Mouse (Mus musculus): Measurements from ENCODE around the gene Slc35c2.

Gene Slc35c2

GRCm38 (mm10) chr2:165273589-165273988 is 14.1 kb downstream of the Slc35c2 start:
- no peak for DNase-seq

- no peak for DNase-seq
These were observed 16.3 kb downstream of the Slc35c2 start for GRCm38 (mm10) chr2:165271326-165271725.

- peak; percentile 8 for DNase-seq
These were observed 16.8 kb downstream of the Slc35c2 start for GRCm38 (mm10) chr2:165270858-165271257.

GRCm38 (mm10) chr2:165266739-165267138 is 20.9 kb downstream of the Slc35c2 start:
- DNase-seq: no peak

GRCm38 (mm10) chr2:165263861-165264260 is 23.8 kb downstream of the Slc35c2 start:
- DNase-seq: no peak

GRCm38 (mm10) chr2:165262274-165262990 is 25.2 kb downstream of the Slc35c2 start:
- DNase-seq: no peak

GRCm38 (mm10) chr2:165259859-165260258 is 27.8 kb downstream of the Slc35c2 start:
- no peak for DNase-seq

- DNase-seq: no peak
These were observed 29.3 kb downstream of the Slc35c2 start for GRCm38 (mm10) chr2:165258321-165258720.

- no peak for DNase-seq
These were observed 30.4 kb downstream of the Slc35c2 start for GRCm38 (mm10) chr2:165257151-165257834.

GRCm38 (mm10) chr2:165256213-165256612 is 31.5 kb downstream of the Slc35c2 start:
- no peak for DNase-seq

GRCm38 (mm10) chr2:165253867-165254266 is 33.8 kb downstream of the Slc35c2 start:
- DNase-seq: no peak

GRCm38 (mm10) chr2:165253269-165253668 is 34.4 kb downstream of the Slc35c2 start:
- DNase-seq: no peak

- DNase-seq: no peak
These were observed 34.9 kb downstream of the Slc35c2 start for GRCm38 (mm10) chr2:165252801-165253200.

GRCm38 (mm10) chr2:165252381-165252780 is 35.3 kb downstream of the Slc35c2 start:
- no peak for DNase-seq

GRCm38 (mm10) chr2:165250903-165251302 is 36.8 kb downstream of the Slc35c2 start:
- no peak for DNase-seq

GRCm38 (mm10) chr2:165248967-165249366 is 38.7 kb downstream of the Slc35c2 start:
- no peak for DNase-seq

- DNase-seq: no peak
These were observed 41.3 kb downstream of the Slc35c2 start for GRCm38 (mm10) chr2:165246349-165246748.

GRCm38 (mm10) chr2:165243122-165243720 is 44.4 kb downstream of the Slc35c2 start:
- DNase-seq: no peak

- no peak for DNase-seq
These were observed 45.1 kb downstream of the Slc35c2 start for GRCm38 (mm10) chr2:165242575-165242974.

- DNase-seq: no peak
These were observed 45.9 kb downstream of the Slc35c2 start for GRCm38 (mm10) chr2:165241786-165242185.

- DNase-seq: no peak
These were observed 47.3 kb downstream of the Slc35c2 start for GRCm38 (mm10) chr2:165240371-165240770.

GRCm38 (mm10) chr2:165239533-165240144 is 48.0 kb downstream of the Slc35c2 start:
- DNase-seq: no peak

- no peak for DNase-seq
These were observed 49.1 kb downstream of the Slc35c2 start for GRCm38 (mm10) chr2:165238416-165239145.
